Comparison of ENCODE assay signal across 19 mouse cellular contexts in genomic region chr12:106468173-106468860, GRCm38 (mm10).
DNase-seq lines count a peak whose midpoint lies in the region; ATAC-seq and TF ChIP-seq lines count a peak whose summit lies in the region.
"Had no signal": no experiment of that assay in that cellular context is flagged by ENCODE, and none has a peak within 500 bp of the region (broad histone marks: within the 10 kb centered on the region; RNA-seq: fewer than 3 reads in every experiment).

No protein-coding gene starts in this region.

- H3K9me3 ChIP-seq in midbrain, embryonic 11.5 days (ENCODE audit: control insufficient read depth, low read length), result no peaks in the 10 kb centered on the region
- H3K9me3 ChIP-seq in midbrain, postnatal 0 days (ENCODE audit: low read length), result no peaks in the 10 kb centered on the region
- H3K9me3 ChIP-seq in forebrain, embryonic 14.5 days (replicated peaks; ENCODE audit: control insufficient read depth, low read length), result no peaks in the 10 kb centered on the region
- no peaks in the 10 kb centered on the region for H3K9me3 ChIP-seq in hindbrain, embryonic 16.5 days (ENCODE audit: control insufficient read depth, low read length)
- no peaks in the 10 kb centered on the region for H3K9me3 ChIP-seq in neural tube, embryonic 15.5 days (replicated peaks)
- H3K9me3 ChIP-seq: embryonic facial prominence, embryonic 12.5 days had no signal

- H3K27me3 ChIP-seq in midbrain, embryonic 11.5 days (ENCODE audit: control insufficient read depth, insufficient read depth, low read length), result no peaks in the 10 kb centered on the region
- no peaks in the 10 kb centered on the region for H3K27me3 ChIP-seq in midbrain, postnatal 0 days (ENCODE audit: insufficient read depth, low read length)
- H3K27me3 ChIP-seq in forebrain, embryonic 14.5 days (replicated peaks; ENCODE audit: control insufficient read depth, insufficient read depth, low read length), result no peaks in the 10 kb centered on the region
- no peaks in the 10 kb centered on the region; the same call in 1 of the 2 replicates for H3K27me3 ChIP-seq in hindbrain, embryonic 16.5 days (replicated peaks; ENCODE audit: control insufficient read depth, insufficient read depth, low read length)
- no peaks in the 10 kb centered on the region for H3K27me3 ChIP-seq in neural tube, embryonic 15.5 days (replicated peaks)
- H3K27me3 ChIP-seq: embryonic facial prominence, embryonic 12.5 days had no signal

- H3K4me1 ChIP-seq in midbrain, embryonic 11.5 days (ENCODE audit: control insufficient read depth, insufficient read depth, low read length), result peaks cover 19% of the 10 kb centered on the region
- H3K4me1 ChIP-seq in midbrain, postnatal 0 days (ENCODE audit: insufficient read depth, low read length), result no peaks in the 10 kb centered on the region; the same call in 1 of the 2 replicates
- peaks cover 15% of the 10 kb centered on the region for H3K4me1 ChIP-seq in forebrain, embryonic 14.5 days (ENCODE audit: control insufficient read depth, insufficient read depth, low read length)
- no peaks in the 10 kb centered on the region for H3K4me1 ChIP-seq in hindbrain, embryonic 16.5 days (ENCODE audit: control insufficient read depth, insufficient read depth, low read depth, low read length)
- H3K4me1 ChIP-seq in neural tube, embryonic 15.5 days, result peaks cover 6% of the 10 kb centered on the region
- H3K4me1 ChIP-seq: embryonic facial prominence, embryonic 12.5 days had no signal

- peak; percentile 71 for ATAC-seq in midbrain, embryonic 11.5 days (ENCODE audit: low FRiP score)
- no peak for ATAC-seq in midbrain, postnatal 0 days (ENCODE audit: low FRiP score)
- peak; percentile 75 for ATAC-seq in forebrain, embryonic 14.5 days
- no peak for ATAC-seq in hindbrain, embryonic 16.5 days
- no peak for ATAC-seq in neural tube, embryonic 15.5 days (ENCODE audit: low FRiP score)
- ATAC-seq: lung, postnatal 0 days had no signal

- no peak overlapping the region; the same call in 1 of the 2 replicates for H3K27ac ChIP-seq in midbrain, embryonic 11.5 days (ENCODE audit: low read depth, low read length)
- no peak overlapping the region for H3K27ac ChIP-seq in midbrain, postnatal 0 days (ENCODE audit: low read depth, low read length)
- H3K27ac ChIP-seq in forebrain, embryonic 14.5 days (ENCODE audit: low read depth, low read length), result peak overlapping the region; percentile 67
- H3K27ac ChIP-seq in hindbrain, embryonic 16.5 days (ENCODE audit: low read depth, low read length), result no peak overlapping the region
- H3K27ac ChIP-seq in neural tube, embryonic 15.5 days (replicated peaks), result no peak overlapping the region
- H3K27ac ChIP-seq: embryonic facial prominence, embryonic 12.5 days; liver, embryonic 14.5 days had no signal

- H3K9ac ChIP-seq in midbrain, embryonic 11.5 days (ENCODE audit: low read length), result peak overlapping the region; percentile 36; the same call in 1 of the 2 replicates
- H3K9ac ChIP-seq in midbrain, postnatal 0 days (replicated peaks; ENCODE audit: low read length, poor library complexity, severe bottlenecking), result no peak overlapping the region
- no peak overlapping the region for H3K9ac ChIP-seq in forebrain, embryonic 14.5 days (ENCODE audit: low read length)
- H3K9ac ChIP-seq in hindbrain, embryonic 16.5 days (ENCODE audit: low read depth, low read length), result no peak overlapping the region
- H3K9ac ChIP-seq in neural tube, embryonic 15.5 days (replicated peaks), result no peak overlapping the region
- H3K9ac ChIP-seq: embryonic facial prominence, embryonic 12.5 days; liver, embryonic 14.5 days had no signal

- DNase-seq in midbrain, embryonic 11.5 days (ENCODE audit: low spot score, missing footprints), result peak; percentile 90
- no peak for DNase-seq in midbrain, postnatal 0 days (ENCODE audit: low spot score)
- peak; percentile 59 for DNase-seq in forebrain, embryonic 14.5 days (ENCODE audit: low spot score)
- no peak for DNase-seq in B cell, adult 2 months
- DNase-seq in gastrocnemius, postnatal 10 days, result no peak
- DNase-seq: adrenal gland, postnatal 14 days; cerebellum, adult 9-10 months; heart, adult 11 months; kidney, adult 9 months; kidney, postnatal 4 days; layer of hippocampus, postnatal 36 days; left cerebral cortex, postnatal 4 days; right cerebral cortex, postnatal 25 days had no signal

- WGBS in midbrain, embryonic 11.5 days, result 32% methylated on average over 18 of the region's 18 CpGs
- 18% methylated on average over 18 of the region's 18 CpGs for WGBS in midbrain, postnatal 0 days
- WGBS in forebrain, embryonic 14.5 days, result 22% methylated on average over 18 of the region's 18 CpGs
- WGBS in hindbrain, embryonic 16.5 days, result 19% methylated on average over 18 of the region's 18 CpGs
- WGBS in neural tube, embryonic 15.5 days, result 21% methylated on average over 18 of the region's 18 CpGs

- no peaks in the 10 kb centered on the region for H3K36me3 ChIP-seq in midbrain, embryonic 11.5 days (ENCODE audit: control insufficient read depth, insufficient read depth, low read length)
- no peaks in the 10 kb centered on the region for H3K36me3 ChIP-seq in midbrain, postnatal 0 days (ENCODE audit: insufficient read depth, low read length)
- no peaks in the 10 kb centered on the region for H3K36me3 ChIP-seq in forebrain, embryonic 14.5 days (ENCODE audit: control insufficient read depth, insufficient read depth, low read length)
- H3K36me3 ChIP-seq in hindbrain, embryonic 16.5 days (ENCODE audit: control insufficient read depth, insufficient read depth, low read length), result no peaks in the 10 kb centered on the region
- no peaks in the 10 kb centered on the region for H3K36me3 ChIP-seq in neural tube, embryonic 15.5 days
- H3K36me3 ChIP-seq: embryonic facial prominence, embryonic 12.5 days; G1E had no signal

- no peak for TF ChIP-seq CTCF in midbrain, postnatal 0 days (IDR thresholded peaks at IDR 0.05)

- no peak overlapping the region; the same call in 1 of the 2 replicates for H3K4me2 ChIP-seq in midbrain, embryonic 11.5 days
- no peak overlapping the region for H3K4me2 ChIP-seq in midbrain, postnatal 0 days (ENCODE audit: low read depth, low read length, poor library complexity, severe bottlenecking)
- H3K4me2 ChIP-seq in forebrain, embryonic 14.5 days (ENCODE audit: low read length), result peak overlapping the region; percentile 21
- peak overlapping the region; percentile 11; the same call in 1 of the 2 replicates for H3K4me2 ChIP-seq in hindbrain, embryonic 16.5 days (ENCODE audit: low read length)
- peak overlapping the region; percentile 25; the same call in 1 of the 2 replicates for H3K4me2 ChIP-seq in neural tube, embryonic 15.5 days
- H3K4me2 ChIP-seq: embryonic facial prominence, embryonic 12.5 days had no signal

- no peak overlapping the region for H3K4me3 ChIP-seq in midbrain, embryonic 11.5 days (ENCODE audit: low read depth, low read length)
- H3K4me3 ChIP-seq in midbrain, postnatal 0 days (ENCODE audit: low read depth, low read length), result no peak overlapping the region
- H3K4me3 ChIP-seq in forebrain, embryonic 14.5 days (ENCODE audit: low read depth, low read length), result no peak overlapping the region
- no peak overlapping the region for H3K4me3 ChIP-seq in hindbrain, embryonic 16.5 days (ENCODE audit: low read length)
- no peak overlapping the region for H3K4me3 ChIP-seq in neural tube, embryonic 15.5 days (replicated peaks)
- H3K4me3 ChIP-seq: embryonic facial prominence, embryonic 12.5 days had no signal

Comparison
In these comparisons a context has a peak if more than half of its experiments do, and no peak if none do; other contexts are left out.
1. ATAC-seq: peak in midbrain, embryonic 11.5 days (single experiment) and forebrain, embryonic 14.5 days (single experiment); none in midbrain, postnatal 0 days (single experiment), hindbrain, embryonic 16.5 days (single experiment) and neural tube, embryonic 15.5 days (single experiment).
2. DNase-seq: peak in midbrain, embryonic 11.5 days (single experiment) and forebrain, embryonic 14.5 days (single experiment); none in midbrain, postnatal 0 days (single experiment), B cell, adult 2 months (0 of 2) and gastrocnemius, postnatal 10 days (single experiment).
3. H3K4me2 ChIP-seq: peak in forebrain, embryonic 14.5 days (single experiment), hindbrain, embryonic 16.5 days (single experiment) and neural tube, embryonic 15.5 days (single experiment); none in midbrain, embryonic 11.5 days (single experiment) and midbrain, postnatal 0 days (single experiment).